Mouse (Mus musculus): ENCODE data around the gene Atxn1. TPM values are rescaled to one million over a fixed set of nuclear protein-coding genes. Genes with fewer than 3 reads are reported as not detected.

The Atxn1 gene
- total and polyA plus RNA-seq, 2 experiments from 2014 or later: 12.0 to 31.4 TPM

GRCm38 (mm10) chr13:45965594-45966432, 1.0 kb upstream of the Atxn1 start:
- peak overlapping the region; percentile 96 for H3K9ac ChIP-seq (replicated peaks; ENCODE audit: low read length, poor library complexity, severe bottlenecking)
- WGBS: under 1% methylated on average over 41 of the region's 41 CpGs
- H3K4me2 ChIP-seq (ENCODE audit: low read depth, low read length, poor library complexity, severe bottlenecking): peak overlapping the region; percentile 63
- no peaks in the 10 kb centered on the region for H3K9me3 ChIP-seq (ENCODE audit: low read length)
- no peaks in the 10 kb centered on the region for H3K36me3 ChIP-seq (ENCODE audit: insufficient read depth, low read length)
- H3K27ac ChIP-seq (ENCODE audit: low read depth, low read length): peak overlapping the region; percentile 95
- H3K4me1 ChIP-seq (ENCODE audit: insufficient read depth, low read length): no peaks in the 10 kb centered on the region
- DNase-seq (ENCODE audit: low spot score): peak; percentile 62
- peak; percentile 62 for TF ChIP-seq CTCF (IDR thresholded peaks at IDR 0.05)
- peak overlapping the region; percentile 93 for H3K4me3 ChIP-seq (ENCODE audit: low read depth, low read length)
- ATAC-seq (ENCODE audit: low FRiP score): no peak
- no peaks in the 10 kb centered on the region for H3K27me3 ChIP-seq (ENCODE audit: insufficient read depth, low read length)

DNA sequence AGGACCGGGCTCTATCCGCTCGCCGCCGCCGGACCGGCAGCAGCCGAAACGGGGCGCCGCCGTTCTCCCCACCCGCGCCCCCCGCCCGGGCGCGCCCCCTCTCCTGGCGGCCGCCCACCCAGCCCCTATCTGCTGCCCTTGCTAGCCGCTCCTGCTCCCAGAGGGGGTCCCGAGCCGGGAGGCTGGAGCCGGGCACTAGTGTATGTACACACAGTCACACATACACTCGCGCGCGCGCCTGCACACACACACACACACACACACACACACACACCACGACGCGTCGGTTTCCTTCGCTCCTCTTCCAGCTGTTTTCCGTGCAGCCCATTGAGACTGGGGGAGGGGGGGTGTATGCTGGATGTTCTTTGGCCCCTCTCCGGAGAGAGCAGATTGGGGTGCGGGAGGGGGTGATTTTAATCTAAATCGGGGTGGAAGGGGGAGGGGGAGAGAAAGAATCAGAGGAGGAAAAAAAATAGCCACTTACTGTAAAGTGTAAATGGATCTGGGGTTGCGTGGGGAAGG, 416 bp downstream of the Atxn1 start:
- no peaks in the 10 kb centered on the region for H3K4me1 ChIP-seq (ENCODE audit: insufficient read depth, low read length)
- peak overlapping the region; percentile 96 for H3K9ac ChIP-seq (replicated peaks; ENCODE audit: low read length, poor library complexity, severe bottlenecking)
- peak overlapping the region; percentile 93 for H3K4me3 ChIP-seq (ENCODE audit: low read depth, low read length)
- peak overlapping the region; percentile 63 for H3K4me2 ChIP-seq (ENCODE audit: low read depth, low read length, poor library complexity, severe bottlenecking)
- no peaks in the 10 kb centered on the region for H3K9me3 ChIP-seq (ENCODE audit: low read length)
- peak; percentile 72 for ATAC-seq (ENCODE audit: low FRiP score)
- no peaks in the 10 kb centered on the region for H3K36me3 ChIP-seq (ENCODE audit: insufficient read depth, low read length)
- H3K27ac ChIP-seq (ENCODE audit: low read depth, low read length): peak overlapping the region; percentile 95
- DNase-seq (ENCODE audit: low spot score): peak; percentile 66
- WGBS: 2% methylated on average over 15 of the region's 39 CpGs
- TF ChIP-seq CTCF (IDR thresholded peaks at IDR 0.05): no peak
- H3K27me3 ChIP-seq (ENCODE audit: insufficient read depth, low read length): no peaks in the 10 kb centered on the region

DNA sequence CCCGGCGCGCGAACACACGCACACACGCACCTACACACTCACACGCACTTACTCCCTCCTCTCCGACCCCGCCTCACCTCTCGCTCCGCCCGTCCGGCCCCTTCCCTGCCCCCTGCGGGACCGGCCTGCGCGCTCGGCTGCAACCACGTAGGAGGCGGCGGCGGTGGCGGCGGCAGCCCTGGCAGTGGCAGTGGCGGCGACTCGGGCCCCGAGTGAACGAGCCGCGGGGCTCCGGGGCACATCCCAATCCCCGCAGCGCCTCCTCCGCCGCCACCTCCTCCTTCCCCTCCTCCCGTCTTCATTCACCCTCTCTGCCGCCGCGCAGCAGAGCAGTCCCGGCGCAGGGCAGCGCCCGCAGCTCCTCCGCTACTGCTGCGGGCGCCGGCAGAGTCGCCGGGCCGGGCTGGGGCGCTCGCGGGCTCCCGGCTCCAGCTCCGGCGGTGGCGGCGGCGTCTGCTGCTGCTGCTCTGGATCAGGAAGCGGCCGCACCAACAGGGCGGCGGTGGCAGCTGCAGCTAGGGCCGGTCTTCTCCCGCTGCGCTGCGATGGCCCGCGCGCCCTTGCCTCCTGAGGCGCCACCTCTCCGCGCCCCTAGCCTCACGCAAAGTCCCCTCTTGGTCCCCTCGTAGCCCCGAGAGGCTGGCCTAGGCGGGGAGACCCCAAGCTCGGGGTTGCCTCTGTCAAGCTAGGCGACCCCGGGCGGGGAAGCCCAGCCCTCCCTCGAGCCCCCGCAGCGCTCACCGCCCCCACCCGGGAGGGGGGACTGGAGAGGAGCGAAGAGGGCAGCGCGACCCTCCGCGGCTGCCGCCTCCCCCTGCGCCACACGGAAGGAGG, 1.1 kb downstream of the Atxn1 start:
- WGBS: 0% methylated on average over 60 of the region's 95 CpGs
- ATAC-seq (ENCODE audit: low FRiP score): peak; percentile 50
- H3K4me1 ChIP-seq (ENCODE audit: insufficient read depth, low read length): no peaks in the 10 kb centered on the region
- peak; percentile 31 for TF ChIP-seq CTCF (IDR thresholded peaks at IDR 0.05)
- peak overlapping the region; percentile 63 for H3K4me2 ChIP-seq (ENCODE audit: low read depth, low read length, poor library complexity, severe bottlenecking)
- DNase-seq (ENCODE audit: low spot score): peak; percentile 63
- no peaks in the 10 kb centered on the region for H3K9me3 ChIP-seq (ENCODE audit: low read length)
- no peaks in the 10 kb centered on the region for H3K36me3 ChIP-seq (ENCODE audit: insufficient read depth, low read length)
- H3K27me3 ChIP-seq (ENCODE audit: insufficient read depth, low read length): no peaks in the 10 kb centered on the region
- peak overlapping the region; percentile 93 for H3K4me3 ChIP-seq (ENCODE audit: low read depth, low read length)
- H3K9ac ChIP-seq (replicated peaks; ENCODE audit: low read length, poor library complexity, severe bottlenecking): peak overlapping the region; percentile 96
- H3K27ac ChIP-seq (ENCODE audit: low read depth, low read length): peak overlapping the region; percentile 95

DNA sequence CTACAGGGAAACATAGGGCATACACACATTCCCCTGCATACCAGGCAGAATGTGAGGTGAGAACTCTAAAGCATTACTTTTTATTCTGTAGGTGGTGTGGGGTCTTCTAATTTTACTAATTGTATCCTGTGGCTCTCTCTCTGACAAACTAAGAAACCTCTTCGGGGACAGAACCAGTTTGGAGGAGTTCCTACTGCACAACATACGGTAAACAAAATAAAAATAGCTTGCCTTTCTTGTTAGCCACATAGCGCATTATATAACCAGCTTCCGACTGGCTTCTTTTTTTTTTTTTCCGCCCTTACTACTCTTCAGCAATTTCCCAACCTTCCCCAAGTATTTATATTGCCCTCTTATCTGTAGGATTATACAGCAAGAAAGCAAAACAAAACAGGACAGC, 2.0 kb downstream of the Atxn1 start:
- Histone ChIP-seq H3K36me3 (ENCODE audit: insufficient read depth, low read length) (no peaks in the 10 kb centered on the region), H3K4me1 (ENCODE audit: insufficient read depth, low read length) (no peaks in the 10 kb centered on the region), H3K27me3 (ENCODE audit: insufficient read depth, low read length) (no peaks in the 10 kb centered on the region), H3K9ac (replicated peaks; ENCODE audit: low read length, poor library complexity, severe bottlenecking) (peak overlapping the region; percentile 96), H3K4me3 (ENCODE audit: low read depth, low read length) (peak overlapping the region; percentile 93), H3K9me3 (ENCODE audit: low read length) (no peaks in the 10 kb centered on the region), H3K27ac (ENCODE audit: low read depth, low read length) (peak overlapping the region; percentile 95), H3K4me2 (ENCODE audit: low read depth, low read length, poor library complexity, severe bottlenecking) (peak overlapping the region; percentile 63)
- under 1% methylated on average over 5 of the region's 5 CpGs for WGBS
- no peak for TF ChIP-seq CTCF (IDR thresholded peaks at IDR 0.05)
- ATAC-seq (ENCODE audit: low FRiP score) (no peak), DNase-seq (ENCODE audit: low spot score) (peak; percentile 10)

GRCm38 (mm10) chr13:45961871-45962630, 2.8 kb downstream of the Atxn1 start:
- DNase-seq (ENCODE audit: low spot score): peak; percentile 76
- no peak overlapping the region; the same call in 1 of the 2 replicates for H3K9ac ChIP-seq (replicated peaks; ENCODE audit: low read length, poor library complexity, severe bottlenecking)
- peak overlapping the region; percentile 63 for H3K4me2 ChIP-seq (ENCODE audit: low read depth, low read length, poor library complexity, severe bottlenecking)
- peak overlapping the region; percentile 95 for H3K27ac ChIP-seq (ENCODE audit: low read depth, low read length)
- H3K9me3 ChIP-seq (ENCODE audit: low read length): no peaks in the 10 kb centered on the region
- peak overlapping the region; percentile 93 for H3K4me3 ChIP-seq (ENCODE audit: low read depth, low read length)
- no peaks in the 10 kb centered on the region for H3K27me3 ChIP-seq (ENCODE audit: insufficient read depth, low read length)
- H3K36me3 ChIP-seq (ENCODE audit: insufficient read depth, low read length): no peaks in the 10 kb centered on the region
- H3K4me1 ChIP-seq (ENCODE audit: insufficient read depth, low read length): no peaks in the 10 kb centered on the region
- TF ChIP-seq CTCF (IDR thresholded peaks at IDR 0.05): peak; percentile 37; the same call in 1 of the 2 replicates
- no peak for ATAC-seq (ENCODE audit: low FRiP score)
- WGBS: 7% methylated on average over 9 of the region's 9 CpGs

Measured in midbrain, postnatal 0 days (tissue).